Mouse (Mus musculus): Measurements from ENCODE around the gene Gngt1.

DNA sequence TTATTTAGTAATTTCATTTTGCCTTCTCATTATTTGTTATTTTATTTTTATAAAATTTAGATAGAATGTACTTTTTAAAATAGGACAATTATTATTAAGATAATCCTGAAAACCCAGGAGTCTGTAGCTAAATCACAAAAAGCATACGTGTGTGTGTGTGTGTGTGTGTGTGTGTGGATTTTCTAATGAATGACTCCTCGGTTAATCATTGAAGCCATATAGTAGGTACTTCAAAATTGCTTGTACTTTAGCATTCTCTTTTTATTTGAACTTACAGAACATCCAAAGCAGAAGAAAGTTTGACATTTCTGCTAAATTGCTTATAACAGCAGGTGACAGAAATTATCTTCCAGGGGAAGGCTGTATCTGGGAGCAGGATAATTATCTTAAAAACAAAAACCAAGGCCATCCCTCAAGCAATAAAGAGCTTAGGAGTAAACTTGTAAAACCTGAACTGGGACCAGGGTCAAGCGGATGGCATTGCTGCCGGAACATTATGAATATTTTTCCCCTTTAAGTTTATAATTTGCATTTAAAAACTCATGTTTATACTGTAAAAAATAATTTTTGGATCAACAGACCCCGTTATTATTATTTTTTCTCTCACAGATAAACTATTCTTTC lies 10.8 kb upstream of the Gngt1 start:
- TF ChIP-seq CTCF (IDR thresholded peaks at IDR 0.05; ENCODE audit: low read depth) = no peak
- TF ChIP-seq EP300 (optimal IDR thresholded peaks at IDR 0.05) = no peak
